Mouse (Mus musculus): ENCODE measurements around the gene Atp2a1. TPM values are rescaled to one million over a fixed set of nuclear protein-coding genes. Genes with fewer than 3 reads are reported as not detected.

Atp2a1 gene
- polyA plus RNA-seq, 1 experiment from 2014 or later: 0.20 TPM

GRCm38 (mm10) chr7:126471853-126472252 lies 8.9 kb upstream of the Atp2a1 start:
- no peak overlapping the region for H3K9ac ChIP-seq (replicated peaks)
- no peaks in the 10 kb centered on the region for H3K27me3 ChIP-seq

GRCm38 (mm10) chr7:126471361-126471760 lies 8.5 kb upstream of the Atp2a1 start:
- Histone ChIP-seq H3K9me3 (no peaks in the 10 kb centered on the region), H3K27ac (replicated peaks) (no peak overlapping the region), H3K4me1 (peaks cover 24% of the 10 kb centered on the region), H3K27me3 (no peaks in the 10 kb centered on the region), H3K9ac (replicated peaks) (no peak overlapping the region), H3K4me3 (no peak overlapping the region), H3K36me3 (peaks cover 56% of the 10 kb centered on the region), H3K4me2 (replicated peaks) (no peak overlapping the region)
- no peak for ATAC-seq (replicated peaks)
- WGBS: 96% methylated on average over 5 of the region's 5 CpGs

More at GRCm38 (mm10) chr7:126471853-126472252, 8.9 kb upstream of the Atp2a1 start:
- WGBS: 87% methylated on average over 4 of the region's 4 CpGs
- Histone ChIP-seq H3K9me3 (no peaks in the 10 kb centered on the region), H3K4me3 (no peak overlapping the region), H3K27ac (replicated peaks) (no peak overlapping the region), H3K36me3 (peaks cover 51% of the 10 kb centered on the region), H3K4me2 (replicated peaks) (no peak overlapping the region), H3K4me1 (peaks cover 24% of the 10 kb centered on the region)
- no peak for ATAC-seq (replicated peaks)

- Histone ChIP-seq H3K27me3 (no peaks in the 10 kb centered on the region), H3K9me3 (no peaks in the 10 kb centered on the region), H3K4me3 (no peak overlapping the region), H3K27ac (replicated peaks) (no peak overlapping the region), H3K4me1 (peaks cover 15% of the 10 kb centered on the region), H3K36me3 (peaks cover 58% of the 10 kb centered on the region), H3K4me2 (replicated peaks) (no peak overlapping the region), H3K9ac (replicated peaks) (no peak overlapping the region)
- no peak for ATAC-seq (replicated peaks)
- whole genome bisulfite sequencing: 93% methylated on average over 6 of the region's 6 CpGs
Measured at GRCm38 (mm10) chr7:126470077-126470476, 7.2 kb upstream of the Atp2a1 start.

- WGBS: 95% methylated on average over 18 of the region's 18 CpGs
- no peak overlapping the region for H3K4me3 ChIP-seq
- no peaks in the 10 kb centered on the region for H3K27me3 ChIP-seq
- H3K27ac ChIP-seq (replicated peaks): no peak overlapping the region
- no peak for ATAC-seq (replicated peaks)
- H3K9me3 ChIP-seq: no peaks in the 10 kb centered on the region
- no peak overlapping the region for H3K4me2 ChIP-seq (replicated peaks)
- H3K9ac ChIP-seq (replicated peaks): no peak overlapping the region
- H3K4me1 ChIP-seq: peaks cover under 1% of the 10 kb centered on the region; the same call in 1 of the 2 replicates
- peaks cover 58% of the 10 kb centered on the region for H3K36me3 ChIP-seq
Measured at GRCm38 (mm10) chr7:126467834-126468627, 5.1 kb upstream of the Atp2a1 start.

DNA sequence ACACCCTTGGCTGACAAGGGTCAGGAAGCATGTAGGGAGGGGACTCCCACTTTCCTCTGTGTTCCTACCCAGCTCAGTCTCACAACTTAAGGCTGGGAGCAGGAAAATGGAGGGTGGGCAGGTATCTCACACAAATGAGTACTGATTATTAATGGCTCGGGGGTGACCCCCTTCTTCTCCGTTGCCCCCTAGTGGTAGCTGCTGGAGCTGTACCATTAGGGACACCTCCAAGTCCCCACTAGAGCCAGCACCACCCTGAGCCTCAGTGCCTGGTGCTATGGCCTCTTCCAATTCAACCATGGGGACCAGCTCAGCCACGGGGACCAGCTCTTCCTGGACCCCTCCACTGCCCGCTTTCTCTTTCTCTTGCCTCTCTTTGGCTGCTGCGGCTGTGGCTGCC lies 4.4 kb upstream of the Atp2a1 start:
- Histone ChIP-seq H3K4me2 (replicated peaks) (no peak overlapping the region), H3K27me3 (no peaks in the 10 kb centered on the region), H3K36me3 (peaks cover 53% of the 10 kb centered on the region), H3K27ac (replicated peaks) (no peak overlapping the region), H3K4me3 (no peak overlapping the region), H3K4me1 (no peaks in the 10 kb centered on the region), H3K9ac (replicated peaks) (no peak overlapping the region), H3K9me3 (no peaks in the 10 kb centered on the region)
- WGBS: 69% methylated on average over 5 of the region's 5 CpGs
- 0 out of 2 replicates have a peak, but pooled peaks have one; percentile 51 for ATAC-seq (replicated peaks)

DNA sequence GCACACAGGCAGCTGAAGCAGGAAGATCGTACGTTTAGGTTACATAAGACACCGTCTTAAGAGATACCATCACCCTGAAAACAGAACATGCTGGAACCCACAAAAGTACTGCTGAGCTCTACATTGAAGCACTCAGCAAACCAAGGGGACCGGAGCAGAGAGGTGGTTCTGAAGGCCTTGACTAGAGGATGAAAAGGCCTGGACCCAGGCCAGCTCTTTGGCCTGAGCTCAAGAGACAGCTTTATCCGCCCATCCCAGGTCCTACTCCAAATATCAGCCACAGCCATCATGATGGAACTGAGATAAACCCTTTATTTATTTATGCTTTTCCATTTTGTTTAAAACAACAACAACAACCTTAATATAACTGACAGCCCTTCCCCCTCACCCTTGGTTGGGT lies 3.8 kb upstream of the Atp2a1 start:
- H3K4me1 ChIP-seq: no peaks in the 10 kb centered on the region
- no peaks in the 10 kb centered on the region for H3K9me3 ChIP-seq
- peaks cover 48% of the 10 kb centered on the region for H3K36me3 ChIP-seq
- WGBS: 87% methylated on average over 5 of the region's 5 CpGs
- no peak overlapping the region for H3K4me2 ChIP-seq (replicated peaks)
- ATAC-seq (replicated peaks): no peak
- no peak overlapping the region for H3K9ac ChIP-seq (replicated peaks)
- no peak overlapping the region for H3K27ac ChIP-seq (replicated peaks)
- no peaks in the 10 kb centered on the region for H3K27me3 ChIP-seq
- no peak overlapping the region for H3K4me3 ChIP-seq

- Histone ChIP-seq H3K27ac (replicated peaks) (no peak overlapping the region), H3K36me3 (peaks cover 42% of the 10 kb centered on the region), H3K9me3 (no peaks in the 10 kb centered on the region), H3K4me3 (no peak overlapping the region), H3K9ac (replicated peaks) (no peak overlapping the region), H3K27me3 (no peaks in the 10 kb centered on the region), H3K4me1 (no peaks in the 10 kb centered on the region), H3K4me2 (replicated peaks) (no peak overlapping the region)
- ATAC-seq (replicated peaks): no peak
- WGBS: 82% methylated on average over 9 of the region's 9 CpGs
Measured at GRCm38 (mm10) chr7:126466116-126466515, 3.2 kb upstream of the Atp2a1 start.

DNA sequence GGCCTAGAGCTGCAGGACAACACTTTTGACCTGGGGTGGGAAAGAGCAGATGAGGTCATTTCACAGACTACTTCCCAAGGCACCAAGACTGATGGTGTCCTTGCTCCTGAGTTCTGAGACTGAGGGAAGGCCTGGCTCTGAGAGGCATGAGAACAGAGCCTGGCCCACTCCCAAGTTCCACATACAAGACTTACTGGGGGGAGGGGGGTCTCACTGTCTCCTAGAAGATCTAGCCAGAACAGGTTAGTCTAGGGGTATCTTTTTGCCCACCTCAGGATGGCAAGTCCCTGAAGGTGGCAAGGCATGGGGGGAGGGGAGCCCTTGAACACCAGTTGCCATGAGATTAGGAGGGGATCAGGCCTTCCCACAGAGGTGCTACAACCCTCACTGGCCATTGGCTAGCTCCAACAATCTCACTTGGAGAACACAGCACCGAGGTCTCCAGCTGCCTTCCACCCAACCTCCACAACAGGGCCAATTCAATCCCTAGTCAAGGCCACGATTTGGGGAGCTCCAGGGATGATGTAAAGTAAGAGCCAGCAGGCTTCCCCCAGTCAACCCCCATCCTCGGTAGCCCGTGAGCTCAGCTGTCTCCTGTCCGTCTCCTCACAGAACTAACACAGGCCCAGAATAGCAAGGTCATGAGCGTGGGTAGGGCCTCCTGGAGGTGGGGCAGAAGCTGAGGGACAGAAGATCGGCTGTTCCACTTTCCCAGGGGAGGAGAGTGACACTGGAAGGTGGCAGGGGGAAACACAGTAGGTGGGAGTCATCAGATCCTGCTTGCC lies 2.5 kb upstream of the Atp2a1 start:
- Histone ChIP-seq H3K4me2 (replicated peaks) (no peak overlapping the region), H3K27ac (replicated peaks) (no peak overlapping the region), H3K4me3 (no peak overlapping the region), H3K9ac (replicated peaks) (no peak overlapping the region), H3K9me3 (no peaks in the 10 kb centered on the region), H3K4me1 (no peaks in the 10 kb centered on the region), H3K27me3 (no peaks in the 10 kb centered on the region), H3K36me3 (peaks cover 39% of the 10 kb centered on the region)
- ATAC-seq (replicated peaks): no peak
- 59% methylated on average over 7 of the region's 7 CpGs for WGBS

DNA sequence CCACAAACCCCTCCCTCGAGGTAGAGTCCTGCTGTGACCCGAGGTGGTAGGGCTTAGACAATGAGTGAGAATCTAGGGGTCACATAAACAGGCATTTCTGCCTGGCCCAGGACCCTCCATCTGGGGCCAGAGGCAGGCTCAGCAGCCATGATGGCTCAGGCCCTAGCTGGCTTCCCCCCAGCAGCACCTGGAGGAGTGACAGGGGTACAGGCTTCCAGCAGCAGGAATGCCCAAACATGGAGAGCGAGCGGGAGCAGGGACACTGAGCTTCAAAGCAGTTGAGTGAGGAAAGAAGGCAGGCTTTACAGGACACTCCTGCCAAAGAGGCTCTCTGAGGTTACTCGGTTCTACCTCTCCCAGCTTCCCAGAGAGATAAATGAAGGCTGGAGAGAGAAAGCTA lies 1.9 kb upstream of the Atp2a1 start:
- no peak overlapping the region for H3K9ac ChIP-seq (replicated peaks)
- no peak overlapping the region for H3K4me2 ChIP-seq (replicated peaks)
- H3K27ac ChIP-seq (replicated peaks): no peak overlapping the region
- H3K9me3 ChIP-seq: no peaks in the 10 kb centered on the region
- H3K4me3 ChIP-seq: no peak overlapping the region
- 46% methylated on average over 5 of the region's 5 CpGs for WGBS
- ATAC-seq (replicated peaks): no peak
- no peaks in the 10 kb centered on the region for H3K4me1 ChIP-seq
- H3K36me3 ChIP-seq: peaks cover 34% of the 10 kb centered on the region
- no peaks in the 10 kb centered on the region for H3K27me3 ChIP-seq

- no peaks in the 10 kb centered on the region for H3K9me3 ChIP-seq
- WGBS: 50% methylated on average over 4 of the region's 4 CpGs
- H3K27ac ChIP-seq (replicated peaks): no peak overlapping the region
- no peak overlapping the region for H3K4me3 ChIP-seq
- no peaks in the 10 kb centered on the region for H3K27me3 ChIP-seq
- no peaks in the 10 kb centered on the region for H3K4me1 ChIP-seq
- ATAC-seq (replicated peaks): no peak
- H3K9ac ChIP-seq (replicated peaks): no peak overlapping the region
- peaks cover 28% of the 10 kb centered on the region for H3K36me3 ChIP-seq
- H3K4me2 ChIP-seq (replicated peaks): no peak overlapping the region
Measured at GRCm38 (mm10) chr7:126464121-126464520, 1.2 kb upstream of the Atp2a1 start.

DNA sequence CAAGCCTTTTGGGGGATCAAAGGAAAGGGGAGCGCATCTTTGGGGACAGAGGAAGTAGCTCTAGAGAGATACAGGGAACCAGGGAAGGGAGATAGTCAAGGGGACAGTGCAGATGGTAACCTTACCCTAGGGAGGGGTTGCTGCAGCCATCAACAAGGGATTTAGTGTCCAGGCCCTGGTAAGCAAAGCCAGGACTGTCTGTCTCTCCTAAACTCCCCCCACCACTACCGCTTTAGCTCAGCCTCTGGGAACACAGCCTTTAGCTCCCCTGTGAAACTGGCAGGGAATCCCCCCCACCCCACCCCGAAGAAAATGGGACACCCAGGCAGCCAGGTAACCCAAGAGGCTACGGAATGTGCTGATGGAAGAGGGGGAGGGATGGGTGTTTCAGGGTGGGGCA lies 639 bp upstream of the Atp2a1 start:
- Histone ChIP-seq H3K27me3 (no peaks in the 10 kb centered on the region), H3K4me3 (no peak overlapping the region), H3K9me3 (no peaks in the 10 kb centered on the region), H3K9ac (replicated peaks) (no peak overlapping the region), H3K36me3 (peaks cover 22% of the 10 kb centered on the region), H3K4me2 (replicated peaks) (no peak overlapping the region), H3K27ac (replicated peaks) (no peak overlapping the region), H3K4me1 (no peaks in the 10 kb centered on the region)
- 76% methylated on average over 4 of the region's 4 CpGs for WGBS
- no peak for ATAC-seq (replicated peaks)

DNA sequence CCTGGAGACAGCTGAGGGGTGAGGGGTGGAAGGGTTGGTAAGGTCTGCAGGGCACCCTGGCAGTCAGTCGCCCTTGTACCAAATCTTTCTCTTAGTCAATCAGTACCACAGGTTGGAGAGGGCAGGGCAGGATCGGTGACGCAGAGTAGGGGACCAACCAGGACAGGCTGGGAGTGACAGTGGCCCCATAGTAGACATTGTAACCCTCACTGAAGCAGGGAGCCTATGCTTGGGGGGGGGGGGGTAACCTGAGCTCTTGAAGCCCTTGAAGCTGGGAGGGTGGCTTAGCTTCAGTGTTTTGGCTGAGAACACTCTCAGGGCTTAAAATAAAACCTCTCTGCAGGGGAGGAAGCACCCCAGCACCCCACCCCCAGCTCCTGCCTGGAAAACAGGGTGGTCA lies 1.3 kb downstream of the Atp2a1 start:
- no peaks in the 10 kb centered on the region for H3K4me1 ChIP-seq
- ATAC-seq (replicated peaks): no peak
- WGBS: 58% methylated on average over 3 of the region's 3 CpGs
- H3K4me2 ChIP-seq (replicated peaks): no peak overlapping the region
- peaks cover 4% of the 10 kb centered on the region for H3K36me3 ChIP-seq
- no peaks in the 10 kb centered on the region for H3K27me3 ChIP-seq
- no peak overlapping the region for H3K9ac ChIP-seq (replicated peaks)
- H3K9me3 ChIP-seq: no peaks in the 10 kb centered on the region
- no peak overlapping the region for H3K4me3 ChIP-seq
- H3K27ac ChIP-seq (replicated peaks): no peak overlapping the region

Measured in forebrain, embryonic 15.5 days (tissue).